Mouse (Mus musculus) liver, embryonic 14.5 days (tissue): ENCODE measurements around the gene 2900011O08Rik. TPM values are rescaled to one million over a fixed set of nuclear protein-coding genes. Genes with fewer than 3 reads are reported as not detected.
A peak's percentile ranks its signal among the peaks of the same experiment; 100 is the strongest.

Experiments
- ATAC-seq: fragments of 200-750 bp; cut with Nextera tagmentation; 2 replicates; pipeline ENCODE4 v1.8.0; 2017; ENCODE audit warnings: moderate number of reproducible peaks, mild to moderate bottlenecking, moderate library complexity; ENCODE audit not compliant: insufficient read depth
- DNase-seq, 3 experiments: peaks; one replicate each; pipeline ENCODE4 v3.0.0-alpha.2; 2012 to 2013; ENCODE audit warnings: low read depth in 3 of 3, low spot score in 3 of 3
- H3K27ac ChIP-seq: fragments of 300-500 bp; sonication (generic); 2 replicates; pipeline ENCODE4 v1.5.1; 2014; ENCODE audit warnings: moderate library complexity, mild to moderate bottlenecking, control low read depth, inconsistent platforms
- H3K27me3 ChIP-seq: fragments of 300-500 bp; sonication (generic); 2 replicates; pipeline ENCODE4 v1.6.1; 2014; ENCODE audit warnings: mild to moderate bottlenecking, low read length, moderate library complexity; ENCODE audit not compliant: control insufficient read depth, insufficient read depth
- H3K36me3 ChIP-seq: fragments of 300-500 bp; sonication (generic); replicated peaks from 2 replicates; pipeline ENCODE4 v1.6.1; 2014; ENCODE audit warnings: low read depth; ENCODE audit not compliant: control insufficient read depth, insufficient read depth
- H3K4me1 ChIP-seq, 2 experiments: fragments of 200-500 bp in 1 of 2; fragments of 300-500 bp in 1 of 2; sonication (generic) in 1 of 2; replicated peaks; 2 replicates each; pipeline ENCODE4 v1.6.1; 2012 to 2014; ENCODE audit warnings: antibody characterized with exemption in 1 of 2, inconsistent platforms in 1 of 2, low read length in 1 of 2; ENCODE audit not compliant: control insufficient read depth in 2 of 2, insufficient read depth in 2 of 2
- H3K4me2 ChIP-seq: fragments of 300-500 bp; sonication (generic); 2 replicates; pipeline ENCODE4 v1.6.1; 2014; ENCODE audit warnings: low read depth, mild to moderate bottlenecking, control low read depth, moderate library complexity
- H3K4me3 ChIP-seq, 2 experiments: fragments of 200-500 bp in 1 of 2; fragments of 300-500 bp in 1 of 2; sonication (generic) in 1 of 2; 2 replicates each; pipeline ENCODE4 v1.5.1; 2012 to 2014; ENCODE audit warnings: low read depth in 2 of 2, low read length in 2 of 2, mild to moderate bottlenecking in 2 of 2, control low read depth in 1 of 2, inconsistent platforms in 1 of 2, moderate library complexity in 1 of 2; ENCODE audit not compliant: insufficient read depth in 1 of 2
- H3K9ac ChIP-seq: fragments of 300-500 bp; sonication (generic); replicated peaks from 2 replicates; pipeline ENCODE4 v1.6.1; 2014; ENCODE audit warnings: mild to moderate bottlenecking, control low read depth, moderate library complexity
- H3K9me3 ChIP-seq: fragments of 300-500 bp; sonication (generic); 2 replicates; pipeline ENCODE4 v1.6.1; 2016; ENCODE audit warnings: low read length, mixed read lengths; ENCODE audit not compliant: control insufficient read depth
- CTCF ChIP-seq: IDR thresholded peaks from 2 replicates; pipeline ENCODE4 v1.5.1; 2016; ENCODE audit warnings: antibody characterized with exemption, low read depth, control low read depth
- EP300 ChIP-seq: IDR thresholded peaks from 2 replicates; pipeline ENCODE4 v1.6.1; 2016; ENCODE audit warnings: antibody characterized with exemption, low read depth
- WGBS: fragments of 180-500 bp; shearing (Covaris S2); extraction: QIAGEN DNeasy Blood & Tissue Kit; methylation state at CpG from one replicate; pipeline ENCODE4 v1.1.7; 2014; ENCODE audit not compliant: insufficient replicate concordance; 5-methylcytosine and 5-hydroxymethylcytosine counted together
- microRNA-seq: library from miRNA; unstranded; fragments of <30 nt; microRNA quantifications from one replicate; pipeline ENCODE4, GENCODE M21; 2016
- polyA plus RNA-seq, 2 experiments: library from polyadenylated mRNA; depleted of rRNA in 1 of 2; stranded (reverse) in 1 of 2; unstranded in 1 of 2; fragments of >200 nt; fragmentation: Nextera tagmentation in 1 of 2; extraction: Ambion mirVana in 1 of 2; gene quantifications; 2 replicates each; pipeline versions ENCODE4 v1.2.1 to v1.2.3; 2012 to 2014

2900011O08Rik gene
- polyA plus RNA-seq, 2 experiments: 0.08 to 0.11 TPM

DNA sequence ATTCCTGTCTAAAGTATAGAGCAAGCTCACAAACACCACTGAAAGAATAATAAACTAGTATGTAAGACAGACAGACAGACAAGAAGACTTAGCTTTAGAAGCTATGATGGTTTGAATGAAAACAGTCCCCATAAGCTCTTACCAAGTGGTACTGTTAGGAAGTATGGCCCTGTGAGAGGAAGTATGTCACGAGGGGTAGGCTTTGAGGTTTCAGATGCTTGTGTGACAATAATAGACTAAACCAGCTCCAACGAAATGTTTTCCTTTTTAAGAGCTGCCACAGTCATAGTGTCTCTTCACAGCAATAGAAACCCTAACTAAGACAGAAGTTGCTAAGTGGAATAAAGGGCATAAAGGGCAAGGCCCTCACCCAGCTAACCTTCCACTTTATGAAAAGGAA, 148.6 kb downstream of the 2900011O08Rik start:
- 52% methylated on average over 2 of the region's 2 CpGs for WGBS
- ATAC-seq (no peak), DNase-seq (no peak)
- Histone ChIP-seq H3K27me3 (no peaks in the 10 kb centered on the region), H3K4me1 (no peaks in the 10 kb centered on the region), H3K36me3 (peaks cover 47% of the 10 kb centered on the region), H3K9me3 (no peaks in the 10 kb centered on the region), H3K9ac (no peak overlapping the region), H3K4me3 (no peak overlapping the region), H3K27ac (no peak overlapping the region), H3K4me2 (no peak overlapping the region)
- TF ChIP-seq CTCF (no peak), EP300 (no peak)

DNA sequence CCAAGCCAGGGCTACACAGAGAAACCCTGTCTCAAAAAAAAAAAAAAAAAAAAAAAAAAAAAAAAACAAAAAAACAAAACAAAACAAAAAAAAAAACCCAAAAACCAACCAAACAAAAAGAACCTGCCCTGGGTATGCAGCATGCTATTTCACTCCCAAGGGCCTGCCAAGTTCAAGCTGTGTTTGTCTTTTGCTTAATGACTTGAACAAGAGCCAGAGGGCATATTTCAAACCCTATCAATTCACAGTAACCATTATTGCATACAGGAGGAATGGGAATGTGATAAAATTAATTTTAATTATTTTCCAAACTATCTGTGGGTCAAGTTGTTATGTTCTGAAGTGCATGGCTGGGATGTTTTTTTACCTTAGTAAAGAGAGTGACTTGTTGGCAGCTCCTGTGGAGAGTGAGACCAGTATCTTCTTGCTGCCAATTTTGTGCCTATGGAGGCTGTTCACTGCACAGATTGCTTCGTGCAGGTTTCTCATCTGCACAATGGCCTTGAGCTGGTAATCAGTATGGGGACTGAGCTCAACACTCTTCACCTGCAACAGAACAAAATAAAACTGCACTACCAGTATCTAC, 151.7 kb downstream of the 2900011O08Rik start:
- no peak overlapping the region for H3K9ac ChIP-seq
- ATAC-seq: no peak
- no peaks in the 10 kb centered on the region for H3K27me3 ChIP-seq
- H3K36me3 ChIP-seq: peaks cover 52% of the 10 kb centered on the region
- H3K27ac ChIP-seq: no peak overlapping the region
- TF ChIP-seq EP300 (no peak), CTCF (no peak)
- no peaks in the 10 kb centered on the region for H3K9me3 ChIP-seq
- 78% methylated on average over 1 of the region's 1 CpGs for WGBS
- no peak for DNase-seq
- H3K4me1 ChIP-seq: no peaks in the 10 kb centered on the region
- no peak overlapping the region for H3K4me2 ChIP-seq
- no peak overlapping the region for H3K4me3 ChIP-seq

DNA sequence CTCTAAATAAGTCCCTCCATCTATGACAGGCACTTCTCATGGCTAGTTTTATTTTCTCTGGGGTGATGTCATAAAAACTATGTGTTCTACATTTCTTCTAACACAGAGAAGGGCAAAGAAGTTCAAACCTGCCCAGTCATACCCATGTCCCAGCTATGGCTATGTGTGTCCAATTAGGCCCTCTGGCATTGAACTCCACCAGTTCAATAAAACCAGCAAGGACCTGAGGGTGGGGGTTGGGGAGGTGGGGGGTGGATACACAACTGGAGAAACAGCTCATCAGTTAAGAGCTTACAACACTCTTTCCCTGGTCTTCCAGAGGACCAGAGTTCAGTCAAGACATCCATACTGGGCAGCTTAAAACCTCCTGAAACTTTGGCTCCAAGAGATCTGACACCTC, 152.7 kb downstream of the 2900011O08Rik start:
- no peak for TF ChIP-seq EP300
- Histone ChIP-seq H3K9me3 (no peaks in the 10 kb centered on the region), H3K4me1 (no peaks in the 10 kb centered on the region), H3K27ac (no peak overlapping the region), H3K27me3 (no peaks in the 10 kb centered on the region), H3K9ac (no peak overlapping the region), H3K4me2 (no peak overlapping the region), H3K4me3 (no peak overlapping the region), H3K36me3 (peaks cover 52% of the 10 kb centered on the region)
- no peak for DNase-seq
- no peak for ATAC-seq

GRCm38 (mm10) chr16:14143298-14143697, 156.9 kb downstream of the 2900011O08Rik start:
- no peaks in the 10 kb centered on the region for H3K27me3 ChIP-seq
- no peaks in the 10 kb centered on the region for H3K4me1 ChIP-seq
- no peak overlapping the region for H3K9ac ChIP-seq
- no peak overlapping the region for H3K4me3 ChIP-seq
- no peak overlapping the region for H3K4me2 ChIP-seq
- no peak overlapping the region for H3K27ac ChIP-seq
- peaks cover 58% of the 10 kb centered on the region for H3K36me3 ChIP-seq
- 75% methylated on average over 3 of the region's 3 CpGs for WGBS
- no peak for ATAC-seq
- no peak for TF ChIP-seq EP300
- TF ChIP-seq CTCF: no peak
- no peak for DNase-seq
- H3K9me3 ChIP-seq: no peaks in the 10 kb centered on the region

- Histone ChIP-seq H3K27ac (no peak overlapping the region), H3K36me3 (peaks cover 60% of the 10 kb centered on the region), H3K27me3 (no peaks in the 10 kb centered on the region), H3K4me2 (no peak overlapping the region), H3K4me1 (no peaks in the 10 kb centered on the region), H3K4me3 (no peak overlapping the region), H3K9ac (no peak overlapping the region), H3K9me3 (no peaks in the 10 kb centered on the region)
- TF ChIP-seq CTCF (peak; percentile 37), EP300 (no peak)
- DNase-seq: no peak
- ATAC-seq: no peak
Measured at GRCm38 (mm10) chr16:14147712-14148111, 161.3 kb downstream of the 2900011O08Rik start.

Small RNA genes lying within 50 kb of the gene (microRNA-seq; reads per million reads assigned to microRNA genes)
- gene Gm27671: not detected

Other genes with a start within 250 kb of the 2900011O08Rik start
- 4.4 and 7.2 TPM in 2 replicates for gene Rrn3, start 205.9 kb upstream of the 2900011O08Rik start, polyA plus RNA-seq (2012; rRNA removed)
- gene Rrn3, start 205.9 kb upstream of the 2900011O08Rik start, polyA plus RNA-seq (2014; fragmentation: Nextera tagmentation; extraction: Ambion mirVana): 15.3 and 17.3 TPM in 2 replicates
- 15.9 and 16.0 TPM in 2 replicates for gene Ntan1, start 167.8 kb upstream of the 2900011O08Rik start, polyA plus RNA-seq (2012; rRNA removed)
- 40.6 and 41.7 TPM in 2 replicates for gene Ntan1, start 167.8 kb upstream of the 2900011O08Rik start, polyA plus RNA-seq (2014; fragmentation: Nextera tagmentation; extraction: Ambion mirVana)
- gene Pdxdc1, start 83.5 kb upstream of the 2900011O08Rik start, polyA plus RNA-seq (2012; rRNA removed): 16.3 and 16.6 TPM in 2 replicates
- gene Pdxdc1, start 83.5 kb upstream of the 2900011O08Rik start, polyA plus RNA-seq (2014; fragmentation: Nextera tagmentation; extraction: Ambion mirVana): 20.9 and 21.7 TPM in 2 replicates
- gene Mpv17l, start 83.4 kb upstream of the 2900011O08Rik start, polyA plus RNA-seq (2012; rRNA removed): 0.54 and 0.75 TPM in 2 replicates
- 1.5 and 1.6 TPM in 2 replicates for gene Mpv17l, start 83.4 kb upstream of the 2900011O08Rik start, polyA plus RNA-seq (2014; fragmentation: Nextera tagmentation; extraction: Ambion mirVana)
- 0.08 and 0.39 TPM in 2 replicates for gene Ifitm7, start 284 bp downstream of the 2900011O08Rik start, polyA plus RNA-seq (2012; rRNA removed)
- gene Ifitm7, start 284 bp downstream of the 2900011O08Rik start, polyA plus RNA-seq (2014; fragmentation: Nextera tagmentation; extraction: Ambion mirVana): 0.09 TPM in 1 of 2 replicates, not detected in the other
- 30.7 and 43.3 TPM in 2 replicates for gene Nde1, start 176.7 kb downstream of the 2900011O08Rik start, polyA plus RNA-seq (2012; rRNA removed)
- 41.8 and 44.9 TPM in 2 replicates for gene Nde1, start 176.7 kb downstream of the 2900011O08Rik start, polyA plus RNA-seq (2014; fragmentation: Nextera tagmentation; extraction: Ambion mirVana)
- 4.2 and 4.7 TPM in 2 replicates for gene Marf1, start 176.7 kb downstream of the 2900011O08Rik start, polyA plus RNA-seq (2012; rRNA removed)
- 5.9 and 6.3 TPM in 2 replicates for gene Marf1, start 176.7 kb downstream of the 2900011O08Rik start, polyA plus RNA-seq (2014; fragmentation: Nextera tagmentation; extraction: Ambion mirVana)